Mouse (Mus musculus) embryo, embryonic 9.5 days (tissue): ENCODE measurements around the gene Mmp14.

Source experiments
- DNase-seq: peaks from one replicate; pipeline ENCODE4 v3.0.0-alpha.2; 2017; ENCODE audit errors: extremely low spot score

Mmp14 gene

DNA sequence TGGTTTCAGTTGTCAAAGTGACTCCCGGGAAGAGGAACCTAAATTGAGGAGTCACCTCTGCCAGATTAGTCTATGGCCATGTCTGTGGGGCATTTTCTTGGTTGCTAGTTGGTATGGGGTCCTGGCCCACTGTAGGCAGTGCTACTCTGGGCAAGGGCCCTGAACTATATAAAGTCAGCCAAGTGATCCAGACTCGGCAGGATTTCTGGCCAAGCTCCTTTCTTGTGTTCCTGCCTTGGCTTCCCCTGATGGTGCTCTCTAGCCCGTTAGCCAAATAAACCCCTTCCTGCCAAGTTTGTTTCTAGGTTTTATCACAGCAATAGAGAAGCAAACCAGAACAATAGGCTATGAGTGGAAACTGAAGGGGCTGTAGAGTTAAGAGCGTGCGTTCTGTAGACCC lies 43.3 kb downstream of the Mmp14 start:
- no peak for DNase-seq

DNA sequence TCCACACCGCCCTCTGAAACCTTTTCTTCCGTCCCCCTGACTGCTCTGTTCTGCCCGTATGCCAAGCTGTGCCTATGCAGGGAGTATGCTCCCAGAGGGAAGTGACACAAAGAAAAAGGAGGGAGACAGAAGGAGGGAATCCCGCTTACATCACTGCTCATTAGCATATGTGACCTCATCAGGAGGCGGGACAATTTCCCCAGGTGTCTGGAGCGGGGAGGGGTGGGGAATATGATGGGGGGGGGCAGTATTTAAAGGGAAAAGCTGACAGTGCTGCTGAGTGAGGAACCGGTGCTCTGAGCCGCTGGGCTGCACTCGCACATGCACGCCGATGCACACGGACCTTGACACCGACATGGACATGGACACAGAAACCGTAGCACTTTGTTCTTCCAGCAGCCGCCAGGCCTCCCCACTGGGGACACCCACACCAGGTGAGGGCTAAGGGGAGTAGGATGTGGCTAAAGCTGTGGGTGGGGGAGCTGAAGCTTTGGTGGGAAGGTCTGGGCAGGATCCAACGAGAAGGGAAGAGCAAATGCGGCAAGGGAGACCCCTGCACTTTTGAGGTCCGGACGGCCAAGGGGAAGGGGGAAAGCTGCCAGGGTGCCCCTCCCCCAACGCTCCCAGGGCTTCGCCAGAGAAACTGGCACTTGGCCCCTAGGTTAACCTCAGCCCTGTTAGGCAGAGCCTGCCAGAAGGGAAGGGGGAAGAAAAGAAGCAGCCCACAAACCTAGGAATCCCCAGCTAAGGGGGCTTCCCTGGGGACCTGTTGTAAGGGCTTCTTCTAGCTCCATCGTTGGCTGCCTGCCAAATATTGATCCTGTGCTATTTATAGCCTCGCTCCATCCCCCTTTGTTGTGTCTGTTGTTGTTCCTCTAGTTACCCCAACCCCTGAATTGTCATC lies 44.8 kb downstream of the Mmp14 start, which contains the start of gene Rem2:
TSS of gene Rem2 (plus strand) at position 160 of the 904 bp plus-strand sequence.
- DNase-seq, result peak; percentile 83

DNA sequence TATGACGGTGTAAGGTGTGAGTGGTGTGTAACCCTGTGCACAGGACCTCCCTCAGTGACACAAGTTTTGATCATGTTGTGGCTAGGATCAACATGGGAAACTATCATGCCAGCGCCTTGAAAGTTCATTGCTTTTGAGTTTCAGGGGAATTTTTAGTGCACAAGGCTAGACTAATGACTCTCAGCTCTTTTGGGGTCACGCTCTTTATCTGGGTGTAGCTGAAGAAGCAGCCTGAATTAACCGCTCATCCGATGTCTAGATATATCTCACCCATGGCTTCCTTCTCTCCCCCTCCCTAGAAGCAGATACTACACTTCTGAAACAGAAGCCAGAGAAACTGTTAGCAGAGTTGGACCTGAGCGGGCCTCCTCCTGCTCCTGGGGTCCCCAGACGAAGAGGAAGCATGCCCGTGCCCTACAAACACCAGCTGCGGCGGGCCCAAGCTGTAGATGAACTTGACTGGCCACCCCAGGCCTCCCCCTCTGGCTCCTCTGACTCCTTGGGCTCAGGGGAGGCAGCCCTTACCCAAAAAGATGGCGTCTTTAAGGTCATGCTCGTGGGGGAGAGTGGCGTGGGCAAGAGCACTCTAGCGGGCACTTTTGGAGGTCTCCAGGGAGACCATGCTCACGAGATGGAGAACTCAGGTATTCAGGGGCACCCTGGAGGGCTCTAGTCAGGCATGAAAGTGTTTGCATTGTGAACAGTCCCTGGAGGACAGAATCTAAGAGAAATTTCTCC lies 45.9 kb downstream of the Mmp14 start:
- no peak for DNase-seq

DNA sequence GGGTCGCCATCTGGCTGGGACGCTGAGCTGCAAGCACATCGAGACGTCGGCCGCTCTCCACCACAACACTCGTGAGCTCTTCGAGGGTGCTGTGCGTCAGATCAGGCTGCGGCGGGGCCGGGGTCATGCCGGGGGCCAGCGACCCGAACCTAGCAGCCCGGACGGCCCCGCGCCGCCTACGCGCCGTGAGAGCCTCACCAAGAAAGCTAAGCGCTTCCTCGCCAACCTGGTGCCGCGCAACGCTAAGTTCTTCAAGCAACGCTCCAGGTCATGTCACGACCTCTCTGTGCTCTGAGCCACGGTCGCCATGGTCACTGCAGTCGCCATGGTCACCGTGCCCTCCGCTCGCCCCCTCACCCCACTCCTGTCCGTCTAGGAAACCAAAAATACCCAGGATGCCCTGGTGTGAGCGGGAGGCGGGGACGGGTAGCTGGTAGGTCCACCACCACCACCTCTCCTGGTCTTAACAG lies 48.1 kb downstream of the Mmp14 start:
- peak; percentile 78 for DNase-seq

DNA sequence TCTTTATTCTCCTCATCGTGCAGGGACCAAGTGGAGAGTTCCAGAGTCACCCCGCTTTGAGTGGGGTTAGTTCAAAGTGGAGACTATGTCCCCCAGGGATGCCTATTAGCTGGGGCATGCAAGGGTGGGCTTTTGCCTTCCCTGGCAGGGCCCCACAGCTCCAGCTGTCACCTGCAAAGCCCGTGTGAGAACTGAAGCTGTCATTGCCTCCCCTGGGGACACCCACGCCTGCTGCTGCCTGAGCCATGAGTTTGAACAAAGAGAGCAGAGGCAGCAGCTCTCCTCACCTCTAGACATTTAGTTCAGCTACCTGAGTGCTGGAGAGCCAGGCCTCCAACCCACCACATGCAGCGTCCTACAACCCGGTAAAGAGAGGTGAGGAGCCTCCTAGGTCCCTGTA lies 49.3 kb downstream of the Mmp14 start:
- DNase-seq, result no peak

DNA sequence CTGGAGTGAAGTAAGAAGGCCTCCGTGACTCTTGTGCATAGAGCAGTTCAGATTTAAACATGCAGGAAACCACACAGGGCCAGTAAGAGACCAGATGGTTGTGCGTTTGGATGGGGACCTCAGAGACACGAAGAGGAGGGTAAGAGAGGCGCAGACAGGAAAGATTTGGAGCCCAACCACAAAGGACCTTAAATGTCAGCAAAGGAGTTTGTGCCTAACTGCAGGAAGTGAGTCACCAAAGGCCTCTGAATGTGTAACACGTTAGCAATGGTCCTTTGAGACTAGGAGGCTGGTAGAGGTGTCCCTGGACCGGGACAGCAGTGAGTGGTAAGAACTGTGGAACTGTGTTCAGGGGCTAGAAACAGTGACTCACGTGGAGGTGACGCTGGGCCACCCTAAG lies 50.0 kb downstream of the Mmp14 start:
- no peak for DNase-seq

DNA sequence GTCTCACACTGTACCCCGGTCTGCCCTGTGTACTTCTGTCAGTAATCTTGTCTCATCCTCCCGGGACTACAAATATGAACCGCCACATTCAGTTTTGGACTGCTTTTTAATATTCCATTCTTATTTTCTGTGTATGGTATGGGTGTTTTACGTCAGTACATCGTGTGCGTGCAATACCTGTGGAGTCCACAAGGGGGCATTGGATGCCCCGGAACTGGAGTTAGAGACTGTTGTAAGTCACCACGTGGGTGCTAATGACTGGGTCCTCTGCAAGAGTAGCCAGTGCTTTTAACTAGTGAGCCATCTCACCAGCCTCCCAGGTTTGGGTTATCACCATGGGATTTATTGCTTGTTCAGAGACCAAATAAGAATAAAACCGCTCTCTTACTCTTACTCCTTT lies 51.1 kb downstream of the Mmp14 start:
- DNase-seq, result peak; percentile 50

DNA sequence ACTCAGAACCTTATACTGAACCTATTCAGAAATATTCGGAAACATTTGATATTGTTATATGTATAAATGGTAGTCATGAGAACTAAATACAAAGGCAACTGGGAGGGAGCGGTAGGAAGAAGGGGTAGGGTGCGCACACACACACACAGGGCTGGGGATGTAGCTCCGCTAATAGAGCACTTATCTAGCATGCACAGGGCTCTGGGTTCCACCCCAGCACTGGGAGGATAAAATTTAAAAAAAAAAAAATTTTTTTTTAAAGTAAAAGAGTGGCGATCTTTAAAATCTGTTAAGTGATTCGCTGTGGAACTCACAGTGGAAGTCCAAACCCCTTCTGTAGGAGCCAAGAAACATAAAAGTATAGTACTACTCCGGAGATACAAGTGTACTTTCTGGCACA lies 54.5 kb downstream of the Mmp14 start:
- DNase-seq, result no peak

DNA sequence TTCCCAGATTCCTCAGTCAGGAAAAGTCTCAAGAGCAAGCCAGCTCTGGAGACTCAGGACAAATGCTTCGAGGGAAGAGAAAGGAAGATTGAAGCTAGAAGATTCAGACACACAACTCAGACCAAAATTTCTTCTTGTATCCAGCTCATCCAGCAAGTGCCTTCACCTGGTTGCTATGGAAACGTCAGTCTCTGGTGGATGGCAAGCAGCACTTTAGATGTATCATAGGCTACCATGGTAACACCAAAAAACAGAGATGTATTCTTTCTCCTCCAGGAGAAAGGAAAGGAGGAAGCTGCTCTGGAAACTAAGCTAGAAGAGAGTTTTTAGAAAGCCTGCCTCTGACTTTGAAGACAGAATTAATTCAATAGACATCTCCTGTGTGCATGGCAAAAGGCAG lies 56.3 kb downstream of the Mmp14 start:
- DNase-seq, result no peak

DNA sequence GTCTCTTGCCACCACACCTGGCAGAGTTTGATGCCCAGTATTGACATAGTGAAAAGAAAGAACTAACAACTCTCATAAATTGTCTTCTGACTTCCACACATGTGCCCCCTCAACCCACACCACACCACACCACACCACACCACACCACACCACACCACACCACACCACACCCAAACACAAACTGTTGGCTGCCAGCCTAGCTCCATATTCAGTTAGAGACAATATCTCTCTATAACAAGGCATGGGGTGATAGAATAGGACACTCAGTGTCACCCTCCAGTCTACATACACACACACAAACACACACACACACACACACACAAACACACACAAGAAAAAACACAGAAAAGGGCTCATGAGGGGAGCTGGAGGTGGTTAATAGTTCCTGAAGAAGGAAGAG lies 56.9 kb downstream of the Mmp14 start:
- DNase-seq, result no peak

DNA sequence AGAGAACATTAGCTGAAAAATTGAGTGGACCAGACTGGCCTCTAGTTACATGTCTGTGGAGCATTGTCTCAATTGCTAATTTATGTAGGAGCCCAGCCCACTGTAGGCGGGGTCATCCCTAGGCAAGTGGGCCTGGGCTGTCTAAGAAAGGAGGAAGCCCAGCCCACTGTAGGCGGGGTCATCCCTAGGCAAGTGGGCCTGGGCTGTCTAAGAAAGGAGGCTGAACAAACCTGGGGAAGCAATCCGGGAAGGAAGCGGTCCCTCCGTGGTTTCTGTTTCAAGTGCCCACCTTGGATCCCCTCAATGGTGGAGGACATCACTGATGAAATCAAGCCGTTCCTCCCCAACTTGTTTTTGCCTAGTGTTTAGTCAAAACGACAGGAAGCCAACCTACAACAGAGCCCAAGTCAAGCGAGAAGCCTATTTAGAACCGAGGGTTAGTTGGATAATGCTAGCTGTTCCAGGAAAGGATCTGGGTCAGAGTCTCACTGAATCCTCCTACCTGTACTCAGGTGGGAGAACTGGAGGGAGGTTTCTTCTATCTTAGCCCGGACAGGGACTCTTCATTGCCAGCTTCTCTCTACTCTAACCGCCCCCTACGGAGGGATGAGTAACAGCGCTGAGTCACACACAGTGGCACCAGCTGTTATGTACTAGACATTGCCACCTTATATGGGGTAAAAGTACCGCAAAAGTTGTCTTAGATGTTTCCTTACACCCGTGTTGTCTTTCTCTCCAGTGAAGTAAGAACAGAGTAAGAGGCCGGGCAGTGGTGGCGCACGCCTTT lies 61.1 kb downstream of the Mmp14 start:
- no peak for DNase-seq

DNA sequence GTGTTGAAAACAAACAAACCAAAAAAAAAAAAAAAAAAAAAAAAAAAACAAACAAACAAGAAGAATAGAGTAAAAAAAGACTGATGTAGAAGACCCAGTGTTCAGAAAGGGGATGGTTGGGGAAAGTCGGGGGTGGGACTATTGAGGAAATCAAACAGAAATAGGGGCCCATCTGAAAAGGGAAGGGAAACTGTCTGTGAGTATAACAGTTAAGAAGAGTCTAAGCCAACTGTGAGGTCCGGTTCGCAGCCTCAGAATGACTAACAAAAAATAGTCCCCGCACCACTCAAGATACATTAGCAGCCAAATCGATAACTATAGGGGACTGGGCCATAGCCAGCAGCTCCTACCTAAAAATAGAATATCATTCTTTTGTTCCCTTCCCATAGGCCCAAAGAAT lies 61.8 kb downstream of the Mmp14 start:
- DNase-seq, result no peak

DNA sequence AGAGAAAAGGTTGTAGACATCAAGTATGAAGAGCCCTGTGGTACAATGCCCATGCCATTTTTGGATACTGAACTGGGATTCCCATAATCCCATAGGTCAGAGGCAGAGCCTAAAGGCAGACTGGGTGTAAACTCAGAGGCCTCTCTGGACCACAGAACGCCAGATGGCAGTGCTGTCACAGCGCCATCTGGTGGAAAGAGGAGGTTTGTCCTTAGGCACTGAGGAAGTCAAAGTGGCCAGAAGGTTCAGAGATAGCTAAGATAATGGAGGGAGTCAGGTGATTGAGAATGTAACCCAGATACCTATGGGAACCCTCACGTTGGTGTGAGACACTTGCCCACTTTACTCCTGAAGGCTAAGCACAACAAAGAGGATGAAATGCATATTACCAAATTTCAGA lies 62.8 kb downstream of the Mmp14 start:
- DNase-seq, result peak; percentile 73
